Mouse (Mus musculus): ENCODE measurements around the gene Myl9. TPM values are rescaled to one million over a fixed set of nuclear protein-coding genes. Genes with fewer than 3 reads are reported as not detected.

Myl9 gene
- polyA plus RNA-seq, 1 experiment from 2014 or later, result 1,649 TPM

DNA sequence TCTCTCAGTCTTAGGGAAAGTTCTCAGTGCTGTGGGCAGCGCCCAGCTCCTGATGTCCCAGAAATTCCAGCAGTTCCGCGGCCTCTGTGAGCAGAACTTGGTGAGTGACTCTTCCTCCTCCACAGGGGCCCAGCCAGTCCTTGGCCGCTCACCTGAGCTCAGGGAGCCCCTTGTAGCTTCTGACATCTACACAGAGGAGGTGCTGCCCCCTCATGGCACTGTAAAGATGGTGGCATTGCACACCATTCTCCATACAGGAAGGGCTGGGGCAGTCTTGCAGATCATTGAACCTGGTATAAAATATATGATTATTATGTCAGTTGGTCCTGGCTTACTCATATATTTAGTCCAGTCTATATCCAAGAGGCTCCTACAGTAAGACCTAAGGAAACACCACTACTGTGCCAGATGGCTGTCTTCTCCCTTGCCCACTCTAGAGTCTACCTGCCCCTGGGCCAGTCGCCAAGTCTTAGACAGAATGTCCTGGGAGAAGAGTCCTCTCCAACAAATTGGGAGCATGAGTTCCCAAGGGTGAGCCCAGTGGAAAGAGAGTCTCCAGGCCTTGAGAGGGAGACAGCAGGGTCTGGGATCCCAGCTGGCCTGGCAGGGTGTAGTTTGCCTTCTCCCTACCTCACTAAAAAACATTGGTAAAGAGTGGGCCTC lies 14.2 kb upstream of the Myl9 start:
- no peak for ATAC-seq (ENCODE audit: insufficient read depth, low FRiP score)
- Histone ChIP-seq H3K36me3 (ENCODE audit: control insufficient read depth, insufficient read depth, low read length) (peaks cover 36% of the 10 kb centered on the region), H3K27me3 (ENCODE audit: control insufficient read depth, insufficient read depth, low read length) (no peaks in the 10 kb centered on the region), H3K27ac (ENCODE audit: low read length) (no peak overlapping the region), H3K4me3 (replicated peaks; ENCODE audit: low read length) (no peak overlapping the region), H3K9me3 (replicated peaks; ENCODE audit: control insufficient read depth, low read length) (no peaks in the 10 kb centered on the region), H3K4me2 (ENCODE audit: low read depth, low read length) (no peak overlapping the region), H3K9ac (ENCODE audit: low read length) (no peak overlapping the region), H3K4me1 (ENCODE audit: control insufficient read depth, insufficient read depth, low read length) (0 out of 2 replicates have a peak, but pooled peaks cover 4% of the 10 kb centered on the region)
- WGBS, result 79% methylated on average over 5 of the region's 5 CpGs

DNA sequence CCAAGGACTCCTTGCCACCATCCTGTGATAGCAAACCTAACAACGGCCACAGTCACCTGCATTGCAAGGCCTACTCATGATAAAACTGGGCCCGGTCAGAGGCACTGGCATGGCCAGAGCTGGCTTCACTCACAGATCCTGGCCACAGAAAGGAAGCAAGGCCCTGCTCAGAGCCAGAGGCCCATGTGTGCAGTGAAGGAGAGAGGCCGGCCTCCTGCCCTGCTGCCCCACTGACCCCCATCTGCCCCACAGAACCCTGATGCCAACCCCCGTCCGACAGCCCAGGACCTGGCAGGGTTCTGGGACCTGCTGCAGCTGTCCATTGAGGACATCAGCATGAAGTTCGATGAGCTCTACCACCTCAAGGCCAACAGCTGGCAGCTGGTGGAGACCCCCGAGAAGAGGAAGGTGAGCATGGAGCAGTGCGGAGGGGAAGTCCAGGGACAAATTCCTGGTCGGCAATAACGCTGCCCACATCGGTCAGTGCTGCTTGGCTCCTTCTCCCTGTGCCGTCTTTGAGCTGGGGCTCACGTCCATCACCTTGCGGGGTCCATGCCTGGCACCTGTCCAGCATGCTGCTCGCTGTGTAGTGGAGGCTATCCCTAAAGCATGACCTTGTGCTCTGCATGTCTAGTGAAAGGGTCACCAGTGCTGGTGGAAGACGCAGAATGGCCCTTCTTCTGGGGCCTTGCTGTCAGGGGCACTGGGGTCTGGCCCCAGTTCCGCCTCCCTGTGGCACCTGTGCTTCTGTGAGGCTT lies 13.5 kb upstream of the Myl9 start:
- Histone ChIP-seq H3K36me3 (ENCODE audit: control insufficient read depth, insufficient read depth, low read length) (peaks cover 28% of the 10 kb centered on the region), H3K4me2 (ENCODE audit: low read depth, low read length) (no peak overlapping the region), H3K4me3 (replicated peaks; ENCODE audit: low read length) (no peak overlapping the region), H3K9me3 (replicated peaks; ENCODE audit: control insufficient read depth, low read length) (no peaks in the 10 kb centered on the region), H3K9ac (ENCODE audit: low read length) (no peak overlapping the region), H3K27me3 (ENCODE audit: control insufficient read depth, insufficient read depth, low read length) (no peaks in the 10 kb centered on the region), H3K4me1 (ENCODE audit: control insufficient read depth, insufficient read depth, low read length) (0 out of 2 replicates have a peak, but pooled peaks cover 4% of the 10 kb centered on the region), H3K27ac (ENCODE audit: low read length) (no peak overlapping the region)
- 93% methylated on average over 17 of the region's 17 CpGs for WGBS
- no peak for ATAC-seq (ENCODE audit: insufficient read depth, low FRiP score)

DNA sequence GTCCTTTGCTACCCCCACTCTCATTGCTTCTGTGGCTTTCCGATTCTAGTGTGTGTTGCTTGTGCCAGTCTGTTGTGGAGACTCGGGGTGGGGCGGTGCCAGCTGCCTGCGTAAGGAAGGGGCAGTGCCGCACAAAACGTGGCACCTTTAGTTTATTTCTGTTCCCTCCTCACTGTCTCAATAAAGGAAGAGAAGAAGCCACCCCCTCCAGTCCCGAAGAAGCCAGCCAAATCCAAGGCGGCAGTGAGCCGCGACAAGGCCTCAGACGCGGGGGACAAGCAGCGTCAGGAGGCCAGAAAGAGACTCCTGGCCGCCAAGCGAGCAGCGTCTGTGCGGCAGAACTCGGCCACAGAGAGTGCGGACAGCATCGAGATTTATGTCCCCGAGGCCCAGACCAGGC lies 12.7 kb upstream of the Myl9 start:
- H3K4me2 ChIP-seq (ENCODE audit: low read depth, low read length), result no peak overlapping the region
- no peaks in the 10 kb centered on the region for H3K9me3 ChIP-seq (replicated peaks; ENCODE audit: control insufficient read depth, low read length)
- H3K27me3 ChIP-seq (ENCODE audit: control insufficient read depth, insufficient read depth, low read length), result no peaks in the 10 kb centered on the region
- no peak overlapping the region for H3K9ac ChIP-seq (ENCODE audit: low read length)
- H3K4me3 ChIP-seq (replicated peaks; ENCODE audit: low read length), result no peak overlapping the region
- WGBS, result 84% methylated on average over 21 of the region's 21 CpGs
- H3K4me1 ChIP-seq (ENCODE audit: control insufficient read depth, insufficient read depth, low read length), result 0 out of 2 replicates have a peak, but pooled peaks cover 4% of the 10 kb centered on the region
- peaks cover 20% of the 10 kb centered on the region for H3K36me3 ChIP-seq (ENCODE audit: control insufficient read depth, insufficient read depth, low read length)
- no peak for ATAC-seq (ENCODE audit: insufficient read depth, low FRiP score)
- H3K27ac ChIP-seq (ENCODE audit: low read length), result no peak overlapping the region

DNA sequence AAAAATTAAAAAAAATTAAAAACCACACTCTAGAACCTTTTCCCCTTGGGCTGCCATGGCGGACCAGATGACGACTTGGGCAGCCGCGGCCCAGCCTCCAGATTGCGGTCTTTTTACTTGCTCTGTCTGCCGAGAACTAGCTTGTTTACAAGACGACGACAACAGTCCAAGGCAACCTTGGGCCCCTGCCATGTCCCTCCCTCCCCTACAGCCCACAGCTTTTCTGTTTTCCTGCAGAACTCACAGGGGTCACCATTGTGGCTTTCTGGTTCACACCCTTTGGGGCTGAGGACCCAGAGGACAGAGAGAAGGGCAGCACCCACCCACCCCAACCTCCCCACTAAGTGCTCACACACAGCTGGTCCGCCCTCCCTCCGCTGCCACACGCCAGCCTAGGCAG lies 12.1 kb upstream of the Myl9 start:
- Histone ChIP-seq H3K9me3 (replicated peaks; ENCODE audit: control insufficient read depth, low read length) (no peaks in the 10 kb centered on the region), H3K4me2 (ENCODE audit: low read depth, low read length) (no peak overlapping the region), H3K36me3 (ENCODE audit: control insufficient read depth, insufficient read depth, low read length) (peaks cover 15% of the 10 kb centered on the region; the same call in 1 of the 2 replicates), H3K4me3 (replicated peaks; ENCODE audit: low read length) (no peak overlapping the region), H3K4me1 (ENCODE audit: control insufficient read depth, insufficient read depth, low read length) (0 out of 2 replicates have a peak, but pooled peaks cover 4% of the 10 kb centered on the region), H3K27me3 (ENCODE audit: control insufficient read depth, insufficient read depth, low read length) (no peaks in the 10 kb centered on the region), H3K27ac (ENCODE audit: low read length) (no peak overlapping the region), H3K9ac (ENCODE audit: low read length) (no peak overlapping the region)
- ATAC-seq (ENCODE audit: insufficient read depth, low FRiP score), result no peak
- 71% methylated on average over 11 of the region's 11 CpGs for WGBS

DNA sequence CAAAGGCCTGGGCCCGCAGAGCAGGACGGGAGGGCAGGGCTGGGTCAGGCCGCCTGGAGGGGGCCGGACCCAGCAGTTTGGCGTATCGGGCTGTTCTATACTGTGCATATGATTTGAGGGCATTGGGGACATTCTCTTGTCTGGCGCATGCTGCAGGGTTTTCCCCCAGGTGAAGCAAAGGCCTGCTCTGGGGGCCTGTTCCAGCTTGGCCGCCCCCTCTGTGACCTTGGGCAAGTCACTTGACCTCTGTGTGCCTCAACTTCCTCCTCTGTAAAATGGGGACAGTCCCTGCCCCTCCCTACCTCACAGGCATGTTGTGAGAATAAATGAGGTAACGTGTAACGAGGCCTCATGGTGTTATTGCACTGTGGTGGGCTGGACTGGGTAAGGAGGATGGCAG lies 11.2 kb upstream of the Myl9 start:
- Histone ChIP-seq H3K4me1 (ENCODE audit: control insufficient read depth, insufficient read depth, low read length) (0 out of 2 replicates have a peak, but pooled peaks cover 4% of the 10 kb centered on the region), H3K4me3 (replicated peaks; ENCODE audit: low read length) (no peak overlapping the region), H3K9me3 (replicated peaks; ENCODE audit: control insufficient read depth, low read length) (no peaks in the 10 kb centered on the region), H3K27me3 (ENCODE audit: control insufficient read depth, insufficient read depth, low read length) (no peaks in the 10 kb centered on the region), H3K27ac (ENCODE audit: low read length) (no peak overlapping the region), H3K9ac (ENCODE audit: low read length) (no peak overlapping the region), H3K4me2 (ENCODE audit: low read depth, low read length) (no peak overlapping the region), H3K36me3 (ENCODE audit: control insufficient read depth, insufficient read depth, low read length) (0 out of 2 replicates have a peak, but pooled peaks cover 5% of the 10 kb centered on the region)
- ATAC-seq (ENCODE audit: insufficient read depth, low FRiP score), result no peak
- WGBS, result 91% methylated on average over 10 of the region's 10 CpGs

DNA sequence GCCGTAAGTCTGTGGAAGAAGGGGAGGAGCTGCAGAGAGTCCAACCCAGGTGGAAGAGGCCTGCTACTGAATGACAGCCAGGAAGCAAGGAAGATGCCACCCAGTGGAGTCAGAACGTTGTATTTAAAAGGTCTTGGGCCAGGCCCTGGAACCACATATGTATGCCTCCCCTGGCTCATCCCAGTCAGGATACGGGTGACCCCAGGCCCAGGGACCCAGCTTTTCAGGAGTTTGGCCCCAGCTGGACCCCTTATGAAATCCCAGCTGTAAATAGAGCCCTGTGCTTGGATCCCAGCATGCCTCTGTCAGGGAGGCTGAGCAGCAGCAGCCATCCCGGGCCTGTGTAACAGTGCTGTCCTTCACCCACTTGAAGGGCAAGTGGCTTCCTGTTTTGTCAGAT lies 10.5 kb upstream of the Myl9 start:
- Histone ChIP-seq H3K4me1 (ENCODE audit: control insufficient read depth, insufficient read depth, low read length) (0 out of 2 replicates have a peak, but pooled peaks cover 4% of the 10 kb centered on the region), H3K9me3 (replicated peaks; ENCODE audit: control insufficient read depth, low read length) (no peaks in the 10 kb centered on the region), H3K27ac (ENCODE audit: low read length) (no peak overlapping the region), H3K36me3 (ENCODE audit: control insufficient read depth, insufficient read depth, low read length) (0 out of 2 replicates have a peak, but pooled peaks cover 5% of the 10 kb centered on the region), H3K27me3 (ENCODE audit: control insufficient read depth, insufficient read depth, low read length) (no peaks in the 10 kb centered on the region), H3K4me2 (ENCODE audit: low read depth, low read length) (no peak overlapping the region), H3K9ac (ENCODE audit: low read length) (no peak overlapping the region), H3K4me3 (replicated peaks; ENCODE audit: low read length) (no peak overlapping the region)
- ATAC-seq (ENCODE audit: insufficient read depth, low FRiP score), result no peak
- WGBS, result 63% methylated on average over 4 of the region's 4 CpGs

DNA sequence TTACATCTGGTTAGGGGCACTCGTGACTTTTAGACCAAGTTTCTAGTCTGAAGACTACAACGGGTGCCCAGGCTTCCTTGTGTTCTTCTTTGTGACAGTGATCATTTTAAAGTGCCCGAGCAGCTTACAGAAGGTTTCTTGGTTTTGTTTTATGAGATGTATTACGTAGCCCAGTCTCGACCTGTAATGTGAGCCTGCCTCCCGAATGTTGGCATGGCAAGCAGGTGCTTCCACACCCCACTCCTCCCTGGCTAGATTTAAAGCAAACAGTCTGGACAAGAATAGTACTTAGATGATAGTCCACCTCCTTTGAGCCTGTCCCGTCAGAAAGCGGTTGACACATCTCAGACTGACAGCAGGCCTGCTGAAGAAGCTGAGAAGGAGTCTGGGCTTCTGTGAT lies 9.6 kb upstream of the Myl9 start:
- H3K36me3 ChIP-seq (ENCODE audit: control insufficient read depth, insufficient read depth, low read length), result 0 out of 2 replicates have a peak, but pooled peaks cover 3% of the 10 kb centered on the region
- no peak overlapping the region for H3K27ac ChIP-seq (ENCODE audit: low read length)
- H3K27me3 ChIP-seq (ENCODE audit: control insufficient read depth, insufficient read depth, low read length), result no peaks in the 10 kb centered on the region
- no peak for ATAC-seq (ENCODE audit: insufficient read depth, low FRiP score)
- H3K9me3 ChIP-seq (replicated peaks; ENCODE audit: control insufficient read depth, low read length), result no peaks in the 10 kb centered on the region
- H3K4me1 ChIP-seq (ENCODE audit: control insufficient read depth, insufficient read depth, low read length), result 0 out of 2 replicates have a peak, but pooled peaks cover 3% of the 10 kb centered on the region
- WGBS, result 59% methylated on average over 8 of the region's 8 CpGs
- H3K4me2 ChIP-seq (ENCODE audit: low read depth, low read length), result no peak overlapping the region
- no peak overlapping the region for H3K4me3 ChIP-seq (replicated peaks; ENCODE audit: low read length)
- no peak overlapping the region for H3K9ac ChIP-seq (ENCODE audit: low read length)

DNA sequence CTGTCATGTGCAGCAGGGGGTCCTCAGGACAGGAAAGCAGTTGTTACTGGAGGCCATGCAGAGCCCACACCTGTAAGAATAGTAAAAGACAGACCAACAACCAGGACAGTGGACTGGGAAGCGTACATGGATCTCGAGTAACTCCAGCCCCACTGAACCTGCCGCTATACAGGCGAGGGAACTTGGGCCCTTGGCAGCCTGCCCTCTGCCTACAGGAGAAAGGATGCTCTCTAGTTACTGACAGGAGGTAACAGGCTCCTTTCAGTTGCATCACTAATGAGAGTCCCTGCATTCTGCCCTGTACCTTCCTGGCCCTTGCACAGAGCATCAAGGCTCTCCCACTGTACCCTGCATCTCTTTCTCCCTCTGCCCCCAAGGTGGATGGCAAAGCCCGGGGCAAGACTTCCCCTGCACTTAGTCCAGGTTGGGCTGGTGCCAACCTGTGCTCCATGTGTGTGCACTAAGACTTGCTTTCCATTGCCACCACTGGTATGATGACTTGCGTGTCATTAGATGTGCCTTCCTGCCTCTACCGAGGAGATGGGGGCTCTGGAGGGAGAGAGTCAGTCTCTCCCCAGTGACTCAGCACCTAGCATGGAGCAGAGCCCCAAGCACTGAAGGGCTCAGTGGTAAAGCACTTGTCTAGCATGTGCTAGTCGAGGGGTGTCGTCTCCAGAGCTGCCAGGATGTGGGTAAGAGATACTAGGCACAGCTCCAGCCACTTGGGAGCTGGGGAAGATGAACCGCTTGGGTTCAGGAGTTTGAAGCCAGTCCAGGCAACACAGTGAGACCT lies 8.8 kb upstream of the Myl9 start:
- Histone ChIP-seq H3K9me3 (replicated peaks; ENCODE audit: control insufficient read depth, low read length) (no peaks in the 10 kb centered on the region), H3K36me3 (ENCODE audit: control insufficient read depth, insufficient read depth, low read length) (no peaks in the 10 kb centered on the region), H3K9ac (ENCODE audit: low read length) (no peak overlapping the region), H3K27me3 (ENCODE audit: control insufficient read depth, insufficient read depth, low read length) (no peaks in the 10 kb centered on the region), H3K4me3 (replicated peaks; ENCODE audit: low read length) (no peak overlapping the region), H3K4me2 (ENCODE audit: low read depth, low read length) (no peak overlapping the region), H3K27ac (ENCODE audit: low read length) (no peak overlapping the region), H3K4me1 (ENCODE audit: control insufficient read depth, insufficient read depth, low read length) (no peaks in the 10 kb centered on the region)
- no peak for ATAC-seq (ENCODE audit: insufficient read depth, low FRiP score)
- 62% methylated on average over 10 of the region's 10 CpGs for WGBS

DNA sequence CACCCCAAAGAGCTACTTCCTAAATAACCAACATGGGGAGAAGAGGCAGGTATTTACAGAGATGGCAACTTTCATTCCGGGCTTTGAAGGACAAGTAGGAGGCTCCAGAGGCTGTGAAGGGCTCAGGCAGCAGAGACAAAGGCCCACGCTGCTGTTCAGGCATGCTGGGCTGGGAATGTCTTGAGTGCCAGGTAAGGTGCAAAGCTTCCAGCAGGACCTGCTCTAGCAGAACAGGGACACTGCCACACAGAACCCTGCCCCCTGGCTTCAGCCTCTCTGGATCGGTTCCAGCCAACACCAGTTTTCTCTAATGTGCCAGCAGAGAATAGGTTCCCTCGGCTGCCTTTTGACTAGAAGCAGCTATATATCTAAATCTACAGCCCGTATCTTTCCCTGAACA lies 8.1 kb upstream of the Myl9 start:
- no peak overlapping the region for H3K27ac ChIP-seq (ENCODE audit: low read length)
- no peak for ATAC-seq (ENCODE audit: insufficient read depth, low FRiP score)
- no peaks in the 10 kb centered on the region for H3K36me3 ChIP-seq (ENCODE audit: control insufficient read depth, insufficient read depth, low read length)
- H3K4me3 ChIP-seq (replicated peaks; ENCODE audit: low read length), result no peak overlapping the region
- no peaks in the 10 kb centered on the region for H3K27me3 ChIP-seq (ENCODE audit: control insufficient read depth, insufficient read depth, low read length)
- no peak overlapping the region for H3K9ac ChIP-seq (ENCODE audit: low read length)
- no peak overlapping the region for H3K4me2 ChIP-seq (ENCODE audit: low read depth, low read length)
- no peaks in the 10 kb centered on the region for H3K9me3 ChIP-seq (replicated peaks; ENCODE audit: control insufficient read depth, low read length)
- 60% methylated on average over 5 of the region's 5 CpGs for WGBS
- H3K4me1 ChIP-seq (ENCODE audit: control insufficient read depth, insufficient read depth, low read length), result no peaks in the 10 kb centered on the region
